Mouse (Mus musculus): Measurements from ENCODE around the gene Serping1. TPM values are rescaled to one million over a fixed set of nuclear protein-coding genes. Genes with fewer than 3 reads are reported as not detected.

The Serping1 gene
- polyA plus RNA-seq, 1 experiment from 2014 or later, result 0.07 TPM

DNA sequence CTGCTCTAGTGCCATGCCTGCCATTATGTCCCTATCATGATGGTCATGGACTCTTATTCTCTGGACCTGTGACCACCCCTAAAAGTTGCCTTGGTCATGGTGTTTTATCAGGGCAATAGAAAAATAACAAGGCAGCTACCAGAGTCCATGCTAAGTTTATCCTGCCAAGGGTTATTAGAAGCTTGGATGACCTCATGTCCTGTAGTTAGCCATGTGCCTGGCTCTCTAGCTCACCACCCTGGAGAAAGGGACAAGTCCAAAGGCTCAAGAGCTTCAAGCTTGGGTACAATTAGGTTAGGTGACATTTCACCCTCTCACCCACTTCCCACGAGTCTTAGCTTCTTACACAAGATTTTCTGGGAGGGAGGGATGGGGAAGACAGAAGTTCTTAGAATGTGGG lies 12.4 kb downstream of the Serping1 start:
- Histone ChIP-seq H3K36me3 (ENCODE audit: inconsistent target) (no peaks in the 10 kb centered on the region), H3K79me2 (ENCODE audit: inconsistent target) (no peaks in the 10 kb centered on the region), H3K27ac (no peak overlapping the region), H3K4me3 (ENCODE audit: inconsistent target) (no peak overlapping the region)
- 50% methylated on average over 1 of the region's 1 CpGs for WGBS (ENCODE audit: missing documents)

DNA sequence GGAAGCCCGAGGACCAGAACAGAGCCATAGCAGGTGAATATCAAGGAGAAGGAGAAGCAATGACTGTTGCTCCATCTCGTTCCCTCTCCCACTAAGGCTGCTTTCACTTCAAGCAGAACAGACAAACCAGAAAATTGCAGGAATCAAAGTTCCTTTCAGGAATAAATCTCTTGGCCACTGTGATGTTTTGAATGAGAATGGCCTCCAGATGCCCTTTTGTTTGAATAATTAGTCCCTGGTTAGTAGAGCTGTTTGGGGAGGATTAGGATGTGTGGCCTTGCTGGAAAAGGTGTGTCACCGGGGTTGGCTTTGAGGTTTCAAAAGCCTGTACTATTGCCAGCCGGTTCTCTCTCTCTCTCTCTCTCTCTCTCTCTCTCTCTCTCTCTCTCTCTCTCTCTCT lies 12.9 kb downstream of the Serping1 start:
- WGBS (ENCODE audit: missing documents), result 67% methylated on average over 4 of the region's 4 CpGs
- Histone ChIP-seq H3K79me2 (ENCODE audit: inconsistent target) (no peaks in the 10 kb centered on the region), H3K36me3 (ENCODE audit: inconsistent target) (no peaks in the 10 kb centered on the region), H3K4me3 (ENCODE audit: inconsistent target) (no peak overlapping the region), H3K27ac (no peak overlapping the region)

DNA sequence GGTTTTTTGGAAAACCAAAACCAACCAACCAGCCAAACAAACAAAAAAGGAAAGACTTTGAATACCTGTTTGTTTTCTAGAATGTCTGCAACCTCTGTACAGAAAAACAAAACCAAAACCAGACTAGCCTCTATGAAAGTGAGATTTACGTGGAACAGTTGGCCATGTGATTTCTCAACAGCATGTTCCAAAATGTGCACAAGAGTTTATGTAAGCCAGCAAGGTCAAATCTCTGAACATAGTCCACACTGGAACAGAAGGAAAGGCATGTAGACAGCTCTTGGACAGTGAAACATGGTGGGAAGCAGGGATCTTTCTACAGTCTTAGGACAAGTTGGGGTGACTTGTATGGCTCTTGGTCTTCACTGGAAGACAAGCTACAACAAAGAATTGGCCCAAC lies 13.4 kb downstream of the Serping1 start:
- Histone ChIP-seq H3K79me2 (ENCODE audit: inconsistent target) (no peaks in the 10 kb centered on the region), H3K27ac (no peak overlapping the region), H3K4me3 (ENCODE audit: inconsistent target) (no peak overlapping the region), H3K36me3 (ENCODE audit: inconsistent target) (no peaks in the 10 kb centered on the region)
- 70% methylated on average over 1 of the region's 1 CpGs for WGBS (ENCODE audit: missing documents)

DNA sequence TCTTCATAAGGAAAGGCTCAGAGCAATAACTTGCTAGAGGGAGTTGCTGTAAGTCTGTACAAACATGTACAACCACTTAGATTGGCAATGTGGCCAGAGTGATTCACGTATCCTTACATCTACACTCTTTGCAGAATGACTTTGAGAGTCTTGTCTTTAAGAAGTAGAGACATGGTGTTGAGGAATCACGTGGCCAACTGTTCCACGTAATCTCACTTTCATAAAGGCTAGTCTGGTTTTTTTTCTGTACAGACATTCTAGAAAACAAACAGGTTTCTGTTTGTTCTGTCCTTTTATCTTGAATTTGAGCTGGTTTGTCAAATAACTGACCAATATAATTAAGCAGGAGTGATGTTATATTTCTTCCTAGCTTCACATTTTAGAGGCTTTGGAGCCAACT lies 13.9 kb downstream of the Serping1 start:
- H3K4me3 ChIP-seq (ENCODE audit: inconsistent target), result no peak overlapping the region
- no peak overlapping the region for H3K27ac ChIP-seq
- 91% methylated on average over 3 of the region's 3 CpGs for WGBS (ENCODE audit: missing documents)
- no peaks in the 10 kb centered on the region for H3K79me2 ChIP-seq (ENCODE audit: inconsistent target)
- no peaks in the 10 kb centered on the region for H3K36me3 ChIP-seq (ENCODE audit: inconsistent target)

DNA sequence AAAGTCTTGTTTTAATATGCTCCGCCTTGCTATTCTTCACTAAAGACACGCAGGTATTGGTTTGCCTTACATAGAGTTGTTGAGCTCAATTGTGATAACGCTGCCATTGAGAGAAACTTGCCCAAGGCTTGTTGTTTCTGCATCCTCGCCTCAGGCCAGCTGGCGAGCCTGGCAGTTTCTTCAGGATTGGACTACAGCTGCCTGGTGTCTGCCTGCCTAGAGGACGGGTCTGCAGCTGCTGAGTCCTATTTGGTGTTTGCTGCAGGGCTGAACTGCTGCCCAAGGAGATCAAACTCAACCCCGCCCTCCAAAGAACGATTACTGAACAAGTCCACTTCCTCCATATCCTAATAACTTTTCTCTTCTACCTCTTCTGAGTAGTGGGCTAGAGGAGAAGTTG lies 14.5 kb downstream of the Serping1 start:
- Histone ChIP-seq H3K4me3 (ENCODE audit: inconsistent target) (no peak overlapping the region), H3K36me3 (ENCODE audit: inconsistent target) (no peaks in the 10 kb centered on the region), H3K27ac (no peak overlapping the region), H3K79me2 (ENCODE audit: inconsistent target) (no peaks in the 10 kb centered on the region)
- WGBS (ENCODE audit: missing documents), result 77% methylated on average over 8 of the region's 8 CpGs

DNA sequence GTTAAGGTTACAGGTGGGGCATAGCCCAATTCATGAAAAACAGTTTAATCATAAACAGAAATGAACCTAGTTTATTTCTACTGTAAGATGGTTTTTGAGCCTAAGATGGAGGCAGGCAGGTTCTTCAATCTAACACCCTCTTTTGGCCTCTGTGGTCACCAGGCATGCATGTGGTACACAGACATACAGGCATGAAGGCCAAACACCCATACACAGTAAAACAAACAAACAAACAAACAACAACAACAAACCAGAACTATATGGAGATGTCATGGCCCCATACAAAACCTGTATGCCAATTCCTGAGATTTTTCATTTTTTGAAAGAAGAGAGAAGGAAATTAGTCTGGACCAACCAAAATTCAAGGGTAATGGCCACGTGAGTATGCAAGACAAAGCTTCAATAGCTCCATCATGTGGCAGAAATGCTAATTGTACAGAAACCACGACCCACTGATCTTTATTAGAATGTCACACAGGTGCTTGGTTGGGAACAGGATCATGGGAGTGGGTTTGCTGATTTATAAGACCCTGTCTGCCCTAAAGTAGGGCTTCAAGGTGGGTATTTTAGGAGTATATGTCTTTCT lies 16.6 kb downstream of the Serping1 start:
- Histone ChIP-seq H3K27ac (no peak overlapping the region), H3K79me2 (ENCODE audit: inconsistent target) (no peaks in the 10 kb centered on the region), H3K36me3 (ENCODE audit: inconsistent target) (no peaks in the 10 kb centered on the region), H3K4me3 (ENCODE audit: inconsistent target) (no peak overlapping the region)
- 16% methylated on average over 2 of the region's 2 CpGs for WGBS (ENCODE audit: missing documents)

DNA sequence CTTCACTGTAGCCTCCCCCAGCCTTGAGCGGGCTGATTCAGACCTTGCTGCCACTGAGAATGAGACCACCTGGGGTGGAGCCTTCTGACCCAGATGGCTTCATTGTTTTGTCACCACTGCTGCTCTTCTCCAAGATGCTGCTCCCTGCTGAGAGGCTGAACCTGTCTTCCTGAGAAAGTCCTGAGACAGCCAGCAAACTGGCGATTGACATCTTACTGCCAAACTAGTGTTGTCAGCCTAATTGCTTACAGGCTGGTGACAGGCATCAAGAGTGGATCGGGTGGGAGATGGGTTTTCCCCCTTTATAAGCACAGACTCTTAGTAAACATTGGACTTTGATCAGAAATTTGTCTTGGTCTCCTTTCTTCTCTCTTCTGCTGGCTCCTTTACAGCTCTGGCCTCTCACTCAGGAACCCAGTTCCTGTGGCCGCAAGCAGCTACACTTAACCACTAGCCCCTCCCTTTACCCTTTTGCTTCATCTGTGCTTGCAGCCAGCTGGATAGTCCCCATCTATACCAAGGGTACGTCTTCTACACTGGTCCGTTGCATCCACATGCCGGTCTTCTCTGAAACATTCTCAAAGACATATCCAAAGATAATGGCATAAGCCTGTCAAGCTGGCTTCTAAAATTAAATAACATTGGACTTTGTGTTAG lies 18.1 kb downstream of the Serping1 start:
- 64% methylated on average over 7 of the region's 7 CpGs for WGBS (ENCODE audit: missing documents)
- Histone ChIP-seq H3K36me3 (ENCODE audit: inconsistent target) (no peaks in the 10 kb centered on the region), H3K27ac (no peak overlapping the region), H3K4me3 (ENCODE audit: inconsistent target) (no peak overlapping the region), H3K79me2 (ENCODE audit: inconsistent target) (no peaks in the 10 kb centered on the region)

DNA sequence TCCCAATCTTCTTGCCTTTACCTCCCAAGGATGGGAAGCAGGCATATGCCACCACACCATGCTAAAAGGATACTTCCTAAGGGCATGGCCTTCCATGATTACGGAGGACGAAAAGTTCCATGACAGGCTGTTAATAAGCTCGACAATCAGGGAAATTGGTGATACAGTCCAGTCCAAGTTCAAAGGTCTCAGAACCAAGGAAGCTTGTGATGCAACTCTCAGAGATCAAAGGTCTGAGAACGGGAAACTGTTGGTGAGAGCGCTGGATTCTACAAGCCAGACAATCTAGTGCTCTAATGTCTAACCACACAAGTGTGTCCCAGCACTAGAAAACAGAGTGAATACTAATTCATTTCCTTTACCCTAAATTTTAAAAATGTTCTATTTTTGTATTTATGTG lies 19.0 kb downstream of the Serping1 start:
- Histone ChIP-seq H3K79me2 (ENCODE audit: inconsistent target) (no peaks in the 10 kb centered on the region), H3K27ac (no peak overlapping the region), H3K4me3 (ENCODE audit: inconsistent target) (no peak overlapping the region), H3K36me3 (ENCODE audit: inconsistent target) (no peaks in the 10 kb centered on the region)
- 90% methylated on average over 5 of the region's 5 CpGs for WGBS (ENCODE audit: missing documents)

DNA sequence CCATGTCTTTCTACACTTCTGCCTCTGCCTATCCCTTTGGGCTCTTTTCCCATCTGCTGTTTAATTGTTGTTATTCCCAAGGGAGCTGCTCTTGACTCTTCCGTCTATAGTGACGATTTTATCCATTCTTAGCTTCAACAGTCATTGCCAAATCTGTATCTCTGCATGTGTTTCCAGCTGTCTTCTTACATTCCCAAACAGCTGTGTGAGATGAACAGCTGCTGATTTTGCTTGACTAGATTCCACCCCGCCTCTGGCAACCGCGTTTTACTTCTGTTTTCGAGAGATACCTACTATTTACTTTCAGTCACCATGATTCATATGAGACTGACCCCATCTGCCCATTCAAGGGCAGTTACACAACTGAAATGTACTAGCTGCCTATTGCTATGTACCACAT lies 25.1 kb downstream of the Serping1 start:
- WGBS (ENCODE audit: missing documents), result 86% methylated on average over 6 of the region's 6 CpGs
- H3K4me3 ChIP-seq (ENCODE audit: inconsistent target), result no peak overlapping the region
- no peaks in the 10 kb centered on the region for H3K36me3 ChIP-seq (ENCODE audit: inconsistent target)
- no peak overlapping the region for H3K27ac ChIP-seq
- no peaks in the 10 kb centered on the region for H3K79me2 ChIP-seq (ENCODE audit: inconsistent target)

DNA sequence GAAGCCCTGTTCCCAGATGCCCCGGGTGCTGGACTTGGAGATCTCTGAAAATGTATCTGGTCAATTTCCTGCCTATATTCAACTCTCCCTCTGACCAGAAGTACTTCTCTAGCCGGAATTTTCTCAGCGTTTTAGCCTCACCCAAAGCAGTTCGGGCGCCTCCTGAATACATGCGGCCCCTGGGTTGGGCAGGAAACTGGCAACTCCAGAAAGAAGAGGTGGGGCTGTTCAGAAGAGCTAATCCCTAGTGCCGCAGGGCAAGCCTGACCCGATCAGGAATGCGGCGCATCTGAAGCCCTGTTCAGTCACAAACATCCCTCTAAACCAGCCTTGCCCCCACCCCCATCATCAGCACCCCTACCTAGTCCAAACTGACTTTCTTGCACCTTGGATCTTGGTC lies 31.1 kb downstream of the Serping1 start:
- WGBS (ENCODE audit: missing documents), result 39% methylated on average over 10 of the region's 10 CpGs
- no peak overlapping the region for H3K4me3 ChIP-seq (ENCODE audit: inconsistent target)
- no peaks in the 10 kb centered on the region for H3K79me2 ChIP-seq (ENCODE audit: inconsistent target)
- no peak overlapping the region for H3K27ac ChIP-seq
- no peaks in the 10 kb centered on the region for H3K36me3 ChIP-seq (ENCODE audit: inconsistent target)

DNA sequence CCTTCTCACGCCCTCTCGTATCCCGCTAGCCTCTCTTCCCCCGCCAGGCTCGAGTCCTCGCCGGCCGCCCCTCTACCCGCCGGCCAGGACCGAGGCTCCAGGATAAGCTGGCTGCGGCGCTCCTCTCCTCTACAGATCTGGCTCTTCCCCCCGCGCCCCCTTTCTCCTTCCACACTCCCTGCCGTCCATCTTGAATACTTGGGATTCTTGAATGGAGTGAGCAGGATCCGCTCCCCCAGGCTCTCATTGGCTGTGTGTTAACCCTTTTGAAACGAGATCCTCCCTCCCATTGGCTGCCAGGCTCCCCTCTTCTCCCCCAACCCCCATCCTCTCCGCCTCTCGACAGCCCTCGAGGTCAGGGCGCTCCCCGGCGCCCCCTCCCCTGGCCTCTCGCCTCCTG lies 31.7 kb downstream of the Serping1 start, which contains the start of gene Gm19426:
Gene Gm19426 (minus strand): TSS at position 95 of the 400 bp plus-strand sequence.
- no peaks in the 10 kb centered on the region for H3K36me3 ChIP-seq (ENCODE audit: inconsistent target)
- H3K79me2 ChIP-seq (ENCODE audit: inconsistent target), result no peaks in the 10 kb centered on the region
- 3% methylated on average over 25 of the region's 25 CpGs for WGBS (ENCODE audit: missing documents)
- H3K27ac ChIP-seq, result no peak within 1 kb of the TSS
- H3K4me3 ChIP-seq (ENCODE audit: inconsistent target), result peak within 1 kb of the TSS; percentile 5; the same call in 1 of the 2 replicates

DNA sequence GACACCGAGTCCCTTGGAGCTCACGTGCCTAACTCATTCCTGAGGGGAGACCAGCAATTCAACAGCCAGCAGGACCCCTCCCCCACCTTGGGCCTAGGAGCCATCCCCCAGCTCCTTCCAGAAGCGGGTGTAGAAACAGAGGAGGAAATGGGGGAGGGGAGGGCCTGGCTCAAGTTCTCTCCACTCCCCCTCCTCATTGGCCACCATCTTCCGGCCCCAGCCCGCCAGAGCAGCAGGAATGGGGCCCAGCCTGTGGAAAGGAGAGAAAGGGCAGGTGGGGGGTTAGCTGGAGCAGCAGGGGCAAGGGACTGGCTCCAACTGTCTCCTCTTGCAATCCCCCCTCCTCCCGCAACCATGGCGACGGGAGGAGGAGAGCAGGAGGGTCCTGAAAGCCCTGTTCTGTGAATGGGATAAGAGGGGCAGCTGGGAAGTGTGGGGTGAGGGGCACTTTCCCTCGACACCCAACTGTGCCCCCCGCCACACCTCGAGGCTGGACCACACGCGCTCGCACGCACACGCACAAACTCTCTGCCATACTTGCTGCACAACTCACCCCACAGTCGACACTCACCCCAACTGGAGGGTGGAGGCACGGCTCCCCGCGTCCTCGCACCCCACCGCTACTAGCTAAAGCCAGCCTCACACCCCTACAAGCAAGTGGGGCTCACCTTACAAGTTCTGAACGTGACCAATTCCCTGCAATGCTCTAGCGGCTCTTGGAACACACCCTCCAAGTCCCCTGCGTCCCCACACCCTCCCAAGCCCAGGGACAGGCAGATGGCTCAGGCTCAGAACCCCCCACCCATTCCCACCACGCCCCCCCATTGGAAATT lies 32.6 kb downstream of the Serping1 start:
- H3K36me3 ChIP-seq (ENCODE audit: inconsistent target), result no peaks in the 10 kb centered on the region
- no peaks in the 10 kb centered on the region for H3K79me2 ChIP-seq (ENCODE audit: inconsistent target)
- no peak overlapping the region for H3K27ac ChIP-seq
- WGBS (ENCODE audit: missing documents), result 29% methylated on average over 25 of the region's 26 CpGs
- peak overlapping the region; percentile 5; the same call in 1 of the 2 replicates for H3K4me3 ChIP-seq (ENCODE audit: inconsistent target)

DNA sequence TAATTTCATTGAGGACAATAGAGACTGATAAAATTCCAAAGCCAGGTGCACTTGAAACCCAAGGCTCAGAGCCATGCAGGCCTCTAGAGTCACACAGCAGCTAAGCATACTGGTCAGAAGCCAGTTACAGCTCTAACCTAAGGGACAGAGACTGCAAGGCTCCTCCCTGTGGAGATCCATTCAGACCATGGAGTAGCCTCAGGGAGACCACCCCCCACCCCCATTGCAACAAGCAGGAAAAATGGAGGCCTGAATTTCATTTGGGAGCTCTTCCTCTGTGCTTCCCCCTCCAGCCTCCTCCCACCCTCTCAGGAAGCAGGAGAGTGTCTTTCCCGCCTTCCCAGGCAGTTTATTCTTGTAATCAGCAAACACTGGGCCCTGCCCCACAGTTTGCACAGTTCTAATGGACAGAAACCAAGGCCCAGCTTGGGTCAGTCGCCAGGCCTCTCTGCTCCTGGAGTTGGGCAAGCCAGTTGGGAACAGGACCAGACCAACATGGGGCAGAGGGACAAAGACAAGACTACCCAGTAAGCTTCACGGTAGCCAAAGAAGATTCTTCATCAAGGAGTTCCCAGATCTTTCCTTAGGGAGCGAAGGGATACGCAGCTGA lies 33.3 kb downstream of the Serping1 start:
- Histone ChIP-seq H3K4me3 (ENCODE audit: inconsistent target) (no peak overlapping the region), H3K79me2 (ENCODE audit: inconsistent target) (no peaks in the 10 kb centered on the region), H3K27ac (no peak overlapping the region), H3K36me3 (ENCODE audit: inconsistent target) (no peaks in the 10 kb centered on the region)
- WGBS (ENCODE audit: missing documents), result 88% methylated on average over 5 of the region's 5 CpGs

DNA sequence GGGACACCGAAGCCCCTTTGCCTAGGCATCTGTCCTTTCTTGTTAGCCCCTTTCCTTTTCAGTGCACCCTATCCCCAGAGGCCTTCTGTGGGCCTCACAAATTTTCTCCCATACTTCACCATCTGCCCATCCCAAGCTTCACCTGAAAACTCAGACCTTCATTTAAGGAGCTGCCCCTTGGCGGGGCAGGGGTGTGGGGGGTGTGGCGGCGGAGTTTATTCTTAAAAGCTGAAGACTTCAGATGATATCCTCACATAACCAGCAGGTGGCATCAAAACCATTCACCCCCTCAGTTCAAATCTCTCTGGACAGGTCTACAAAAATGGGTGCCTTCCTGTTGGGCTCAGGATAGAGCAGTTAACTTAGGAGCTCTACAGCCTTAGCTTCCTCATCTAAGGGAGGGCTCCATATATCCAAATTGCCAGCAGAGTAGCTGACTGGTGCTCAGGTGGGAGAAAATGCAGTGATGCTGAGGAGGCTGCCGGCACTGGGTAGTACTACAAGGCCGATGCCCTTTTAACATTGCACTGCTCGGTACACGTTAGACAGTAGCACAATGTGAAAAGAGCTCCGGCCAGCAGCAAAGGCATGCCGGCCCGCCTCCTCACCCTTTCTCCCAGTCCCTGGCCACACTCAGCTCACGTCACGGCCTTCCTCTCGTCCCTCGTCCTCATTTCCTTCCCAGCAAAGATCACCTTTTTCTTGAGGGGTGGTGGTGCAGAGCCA lies 34.5 kb downstream of the Serping1 start:
- no peak overlapping the region for H3K27ac ChIP-seq
- WGBS (ENCODE audit: missing documents), result 89% methylated on average over 15 of the region's 15 CpGs
- no peaks in the 10 kb centered on the region for H3K36me3 ChIP-seq (ENCODE audit: inconsistent target)

More for the DNA sequence above, 34.5 kb downstream of the Serping1 start:
- H3K4me3 ChIP-seq (ENCODE audit: inconsistent target), result no peak overlapping the region
- H3K79me2 ChIP-seq (ENCODE audit: inconsistent target), result no peaks in the 10 kb centered on the region

Measured in macrophage (primary cell).